Mouse (Mus musculus) forebrain, embryonic 12.5 days (tissue): ENCODE data around the gene Clcnka. TPM values are rescaled to one million over a fixed set of nuclear protein-coding genes. Genes with fewer than 3 reads are reported as not detected.
A peak's percentile ranks its signal among the peaks of the same experiment; 100 is the strongest.

Experiments used
- ATAC-seq: fragments of 200-750 bp; cut with Nextera tagmentation; 2 replicates; pipeline ENCODE4 v1.8.0; 2017; ENCODE audit warnings: moderate TSS enrichment; ENCODE audit not compliant: low FRiP score
- H3K27ac ChIP-seq: fragments of 300-500 bp; sonication (generic); 2 replicates; pipeline ENCODE4 v1.5.1; 2016; ENCODE audit warnings: mild to moderate bottlenecking
- H3K27me3 ChIP-seq: fragments of 300-500 bp; sonication (generic); 2 replicates; pipeline ENCODE4 v1.6.1; 2016; ENCODE audit warnings: mild to moderate bottlenecking
- H3K36me3 ChIP-seq: fragments of 300-500 bp; sonication (generic); replicated peaks from 2 replicates; pipeline ENCODE4 v1.6.1; 2016; ENCODE audit warnings: mild to moderate bottlenecking
- H3K4me1 ChIP-seq: fragments of 300-500 bp; sonication (generic); 2 replicates; pipeline ENCODE4 v1.6.1; 2016
- H3K4me2 ChIP-seq: fragments of 300-500 bp; sonication (generic); 2 replicates; pipeline ENCODE4 v1.6.1; 2016; ENCODE audit warnings: mild to moderate bottlenecking, moderate library complexity
- H3K4me3 ChIP-seq: fragments of 300-500 bp; sonication (generic); replicated peaks from 2 replicates; pipeline ENCODE4 v1.5.1; 2016; ENCODE audit warnings: mild to moderate bottlenecking
- H3K9ac ChIP-seq: fragments of 300-500 bp; sonication (generic); 2 replicates; pipeline ENCODE4 v1.6.1; 2016; ENCODE audit warnings: mild to moderate bottlenecking
- H3K9me3 ChIP-seq: fragments of 300-500 bp; sonication (generic); 2 replicates; pipeline ENCODE4 v1.6.1; 2016
- whole genome bisulfite sequencing: fragments of 180-500 bp; shearing (Covaris S2); methylation state at CpG from one replicate; pipeline ENCODE4 v1.1.7; 2016; 5-methylcytosine and 5-hydroxymethylcytosine counted together
- polyA plus RNA-seq: library from polyadenylated mRNA; unstranded; fragments of >200 nt; fragmentation: Nextera tagmentation; extraction: Ambion mirVana; gene quantifications from 2 replicates; pipeline ENCODE4 v1.2.1, GENCODE M21; 2016

The Clcnka gene
- not detected in 2 replicates for polyA plus RNA-seq

DNA sequence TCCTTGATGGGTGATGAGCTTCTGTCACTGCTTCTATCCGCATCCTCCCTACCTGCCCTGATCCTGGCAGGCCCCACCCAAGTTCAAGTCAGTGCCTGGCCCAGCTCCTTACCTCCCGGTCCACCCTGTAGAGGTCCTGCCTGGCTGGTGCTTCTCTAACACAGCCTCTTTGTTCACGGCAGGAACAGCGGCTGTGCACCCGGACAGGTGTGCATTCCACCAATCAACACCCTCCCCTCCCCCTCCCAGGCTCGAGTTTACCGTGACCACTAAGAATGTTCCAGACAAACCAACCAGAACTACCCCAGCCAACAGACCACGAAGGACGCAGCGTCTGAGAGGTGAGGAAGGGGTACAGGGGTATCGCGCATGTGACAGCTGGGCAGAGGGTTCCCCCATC lies at the start of gene Clcnka:
Gene Clcnka (minus strand): TSS at position 180 of the 400 bp plus-strand sequence.
- H3K36me3 ChIP-seq = no peaks in the 10 kb centered on the region
- no peak within 1 kb of the TSS for H3K27ac ChIP-seq
- no peak within 1 kb of the TSS for H3K9ac ChIP-seq
- no peak within 1 kb of the TSS for H3K4me3 ChIP-seq
- peaks cover 4% of the 10 kb centered on the region for H3K4me1 ChIP-seq
- WGBS = 75% methylated on average over 12 of the region's 12 CpGs
- no peak within 1 kb of the TSS for H3K4me2 ChIP-seq
- ATAC-seq = no peak
- peaks cover 18% of the 10 kb centered on the region; the same call in 1 of the 2 replicates for H3K27me3 ChIP-seq
- no peaks in the 10 kb centered on the region for H3K9me3 ChIP-seq

DNA sequence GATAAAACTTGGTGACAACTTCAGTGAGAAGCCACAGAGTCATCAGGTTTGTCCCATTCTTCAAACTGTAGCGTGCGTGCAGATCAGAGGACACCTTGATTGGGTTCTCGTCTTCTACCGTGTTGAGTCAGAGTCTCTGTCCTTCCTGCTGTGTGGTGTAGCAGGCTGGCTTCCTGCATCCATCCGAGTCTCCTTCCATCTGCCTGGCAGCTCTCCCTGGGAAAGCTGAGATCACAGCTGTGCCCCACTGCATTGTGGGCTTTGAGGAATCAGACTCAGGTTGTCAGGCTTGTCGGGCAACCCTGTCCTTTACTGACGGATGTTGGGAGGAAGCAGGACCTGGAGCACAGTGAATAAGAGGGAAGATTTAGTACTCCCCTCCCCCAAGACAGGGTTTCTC lies 47.7 kb upstream of the Clcnka start:
- peak overlapping the region; percentile 100 for H3K4me3 ChIP-seq
- no peak overlapping the region for H3K27ac ChIP-seq
- no peak for ATAC-seq
- peaks cover 20% of the 10 kb centered on the region for H3K4me1 ChIP-seq
- 77% methylated on average over 7 of the region's 7 CpGs for WGBS
- no peak overlapping the region for H3K4me2 ChIP-seq
- no peaks in the 10 kb centered on the region for H3K27me3 ChIP-seq
- H3K9me3 ChIP-seq = no peaks in the 10 kb centered on the region
- no peak overlapping the region for H3K9ac ChIP-seq
- H3K36me3 ChIP-seq = peaks cover 43% of the 10 kb centered on the region

DNA sequence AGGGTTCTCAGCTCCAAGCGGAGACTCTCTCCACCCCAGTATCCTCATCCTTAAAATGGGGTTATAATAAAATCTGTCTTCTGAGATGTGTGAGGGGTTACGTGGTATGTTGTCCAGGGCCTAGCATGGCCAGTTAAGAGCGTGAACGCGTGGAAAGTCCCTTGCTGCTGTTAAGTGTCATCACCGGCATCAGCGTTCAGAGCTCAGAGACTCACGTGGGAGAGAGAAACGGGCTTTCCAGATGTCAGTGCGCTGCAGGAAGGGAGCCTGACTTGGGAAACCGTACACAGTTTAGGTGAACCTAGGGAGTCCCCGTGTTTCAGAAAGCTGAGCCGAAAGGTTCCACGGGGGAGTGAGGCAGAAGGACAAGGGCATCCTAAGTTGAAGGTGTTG lies 46.8 kb upstream of the Clcnka start:
- no peak for ATAC-seq
- H3K4me2 ChIP-seq = peak overlapping the region; percentile 82
- peak overlapping the region; percentile 94 for H3K9ac ChIP-seq
- H3K4me3 ChIP-seq = peak overlapping the region; percentile 100
- H3K36me3 ChIP-seq = peaks cover 34% of the 10 kb centered on the region
- no peaks in the 10 kb centered on the region for H3K9me3 ChIP-seq
- WGBS = 18% methylated on average over 14 of the region's 14 CpGs
- H3K4me1 ChIP-seq = peaks cover 20% of the 10 kb centered on the region
- H3K27ac ChIP-seq = peak overlapping the region; percentile 85; the same call in 1 of the 2 replicates
- H3K27me3 ChIP-seq = no peaks in the 10 kb centered on the region

DNA sequence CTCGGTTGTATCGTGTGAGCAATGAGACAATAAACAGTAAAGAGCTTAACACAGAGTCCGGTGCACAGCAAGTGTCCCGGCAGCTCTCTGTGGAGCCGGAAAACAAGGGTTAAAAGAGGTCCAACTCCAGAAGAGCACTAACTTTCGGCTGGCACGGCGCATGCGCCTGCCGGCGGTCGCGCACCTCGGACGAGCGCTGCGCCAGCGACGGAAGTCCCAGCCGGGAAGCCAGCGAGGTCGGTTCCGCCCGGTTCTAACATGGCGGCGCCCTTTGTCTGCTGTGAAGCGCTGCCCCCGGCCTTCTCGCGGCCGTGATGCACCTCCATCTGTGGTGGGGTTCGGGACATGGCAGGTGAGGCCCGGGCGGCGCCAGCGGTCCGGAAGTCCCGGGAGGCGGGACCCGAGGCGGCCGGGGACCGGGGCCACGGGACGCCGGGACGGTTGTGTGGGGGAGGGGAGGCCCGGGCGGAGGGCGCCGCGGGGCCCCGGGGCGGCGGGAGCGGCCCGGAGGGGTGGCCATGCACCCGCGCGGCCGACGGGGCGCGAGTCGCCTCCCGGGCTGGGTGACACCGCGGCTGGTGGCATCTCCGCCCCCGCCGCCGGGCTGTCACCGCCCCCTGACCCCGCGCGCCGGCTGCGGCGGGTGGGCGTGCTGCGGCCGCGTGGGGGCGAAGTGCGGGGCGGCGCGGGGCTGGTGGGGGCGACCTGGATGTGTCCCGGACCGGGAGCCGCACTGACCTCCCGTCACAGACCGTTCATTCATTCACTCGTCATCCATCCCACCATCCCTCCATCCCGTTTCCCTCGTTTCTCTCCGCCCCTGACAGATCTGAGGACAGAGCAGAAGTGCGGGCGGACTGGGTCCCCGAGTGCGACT lies 46.2 kb upstream of the Clcnka start, which contains the start of gene Zbtb17:
Gene Zbtb17 (plus strand): TSS at position 204 of the 877 bp plus-strand sequence.
- Histone ChIP-seq H3K36me3 (peaks cover 30% of the 10 kb centered on the region), H3K4me3 (peak within 1 kb of the TSS; percentile 100), H3K9ac (peak within 1 kb of the TSS; percentile 94), H3K4me1 (peaks cover 20% of the 10 kb centered on the region), H3K27me3 (no peaks in the 10 kb centered on the region), H3K4me2 (peak within 1 kb of the TSS; percentile 82), H3K27ac (peak within 1 kb of the TSS; percentile 85), H3K9me3 (no peaks in the 10 kb centered on the region)
- peak; percentile 91 for ATAC-seq
- WGBS = under 1% methylated on average over 75 of the region's 102 CpGs

DNA sequence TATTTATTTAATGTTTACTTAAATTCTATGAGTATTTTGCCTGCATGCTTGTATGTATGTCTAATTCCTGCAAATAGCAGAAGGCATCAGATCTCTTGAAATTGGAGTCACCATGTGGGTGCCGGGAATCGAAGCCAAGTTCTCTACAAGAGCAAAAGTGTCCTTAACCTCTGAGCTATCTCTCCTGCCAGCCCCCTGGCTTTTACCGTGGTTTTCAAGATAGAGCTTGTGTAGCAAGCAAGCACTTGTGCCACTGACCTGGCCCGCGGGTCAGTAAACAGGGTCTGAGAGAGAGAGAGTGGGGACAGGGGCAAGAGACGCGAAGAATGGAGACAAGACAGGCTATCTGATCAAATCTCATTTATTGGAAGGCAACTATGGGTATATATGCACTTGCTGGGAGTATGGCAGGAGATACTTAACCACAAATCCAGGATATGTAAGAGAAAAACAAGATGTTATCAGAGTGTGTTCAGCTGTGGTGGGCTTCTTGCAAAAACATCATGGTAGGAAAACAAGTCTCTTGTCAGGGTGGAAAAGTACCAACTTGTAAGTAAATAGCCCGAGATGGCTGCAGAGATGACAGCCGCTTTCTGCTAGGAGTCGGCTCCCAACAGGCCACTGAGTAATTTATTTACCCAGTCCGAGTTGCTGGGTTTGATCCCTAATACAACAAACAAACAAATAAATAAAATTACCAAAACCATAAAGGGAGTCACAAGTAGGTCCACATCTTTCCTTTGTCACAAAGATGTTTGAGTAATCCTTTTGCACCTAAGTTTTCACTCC lies 45.3 kb upstream of the Clcnka start:
- WGBS = 54% methylated on average over 11 of the region's 11 CpGs
- H3K9me3 ChIP-seq = no peaks in the 10 kb centered on the region

GRCm38 (mm10) chr4:141440877-141441276 lies 42.4 kb upstream of the Clcnka start:
- ATAC-seq = no peak
- Histone ChIP-seq H3K27ac (no peak overlapping the region), H3K27me3 (no peaks in the 10 kb centered on the region), H3K4me3 (no peak overlapping the region), H3K4me1 (peaks cover 14% of the 10 kb centered on the region), H3K9ac (no peak overlapping the region), H3K9me3 (no peaks in the 10 kb centered on the region), H3K4me2 (no peak overlapping the region), H3K36me3 (no peaks in the 10 kb centered on the region)

More for the DNA sequence above, 45.3 kb upstream of the Clcnka start:
- Histone ChIP-seq H3K4me1 (peaks cover 20% of the 10 kb centered on the region), H3K4me3 (peak overlapping the region; percentile 100), H3K36me3 (peaks cover 21% of the 10 kb centered on the region), H3K9ac (peak overlapping the region; percentile 94; the same call in 1 of the 2 replicates), H3K27me3 (no peaks in the 10 kb centered on the region), H3K27ac (no peak overlapping the region), H3K4me2 (peak overlapping the region; percentile 82)
- no peak; the same call in 1 of the 2 replicates for ATAC-seq

DNA sequence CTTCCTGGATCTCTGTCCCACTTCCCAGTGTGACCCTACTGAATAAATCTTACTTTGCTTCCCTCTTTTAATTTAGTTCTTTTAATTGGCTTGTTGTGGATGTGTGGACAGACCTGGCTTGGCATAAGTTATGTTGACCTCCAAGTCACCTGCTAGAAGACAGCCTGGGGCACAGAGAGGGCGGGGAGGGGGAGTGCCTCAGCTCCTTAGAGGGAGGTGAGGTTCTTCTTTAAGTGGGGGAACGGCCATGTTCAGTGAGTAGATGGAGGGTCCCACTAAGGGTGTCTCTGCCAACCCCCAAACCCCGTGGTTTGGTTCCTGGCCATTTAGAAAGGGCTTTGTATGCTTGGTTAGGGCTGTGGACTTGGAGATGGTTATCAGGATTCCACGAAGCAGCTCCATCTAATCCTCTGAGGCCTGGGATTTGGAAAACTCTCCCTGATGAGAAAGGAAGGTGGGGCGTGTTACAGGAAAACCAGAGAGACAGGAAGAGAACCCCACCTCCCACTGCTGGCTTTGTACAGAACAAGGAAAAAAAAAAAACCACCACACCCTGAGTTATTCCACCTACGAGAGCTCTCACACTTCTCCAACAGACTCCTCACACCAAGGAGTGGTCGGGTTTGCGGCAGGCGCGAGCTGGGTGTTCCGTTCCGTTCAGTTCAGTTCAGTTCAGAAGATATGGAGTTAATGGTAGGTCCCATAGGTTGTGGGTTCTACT lies 40.7 kb upstream of the Clcnka start:
- peaks cover 6% of the 10 kb centered on the region for H3K4me1 ChIP-seq
- H3K4me2 ChIP-seq = no peak overlapping the region
- no peaks in the 10 kb centered on the region for H3K9me3 ChIP-seq
- no peak overlapping the region for H3K4me3 ChIP-seq
- no peak overlapping the region for H3K27ac ChIP-seq
- no peak for ATAC-seq
- WGBS = 91% methylated on average over 12 of the region's 12 CpGs
- no peaks in the 10 kb centered on the region for H3K27me3 ChIP-seq
- H3K36me3 ChIP-seq = no peaks in the 10 kb centered on the region
- H3K9ac ChIP-seq = no peak overlapping the region

- H3K4me1 ChIP-seq = no peaks in the 10 kb centered on the region
- no peak within 1 kb of the TSS for H3K4me3 ChIP-seq
- no peaks in the 10 kb centered on the region for H3K36me3 ChIP-seq
- H3K4me2 ChIP-seq = no peak within 1 kb of the TSS
- no peak within 1 kb of the TSS for H3K9ac ChIP-seq
- no peaks in the 10 kb centered on the region; the same call in 1 of the 2 replicates for H3K27me3 ChIP-seq
- ATAC-seq = no peak
- H3K9me3 ChIP-seq = no peaks in the 10 kb centered on the region
- no peak within 1 kb of the TSS for H3K27ac ChIP-seq
- WGBS = 85% methylated on average over 1 of the region's 1 CpGs
Observed at GRCm38 (mm10) chr4:141435974-141436373, 37.5 kb upstream of the Clcnka start, which contains the start of gene Srarp. Gene Srarp (minus strand): TSS chr4:141436105.

DNA sequence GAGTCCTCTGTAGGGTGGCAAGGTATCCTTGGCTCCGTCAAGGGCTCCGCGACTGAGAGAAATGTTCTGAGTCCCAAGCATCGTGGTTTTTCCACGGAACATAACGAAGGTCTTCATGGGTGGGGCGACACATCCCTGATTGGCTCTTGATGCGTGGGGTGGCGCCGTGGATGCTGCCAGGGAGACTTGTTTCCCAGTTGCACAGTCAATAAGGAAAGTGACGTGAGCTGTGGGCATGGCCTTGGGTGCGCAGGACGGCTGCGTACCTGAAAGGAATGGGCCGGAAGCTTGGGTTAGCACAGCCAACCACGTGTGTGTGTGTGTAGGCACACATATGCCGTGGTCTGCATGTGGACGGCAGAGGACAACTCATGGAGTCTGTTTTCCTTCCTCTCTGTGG lies 34.7 kb upstream of the Clcnka start:
- no peak overlapping the region for H3K27ac ChIP-seq
- no peaks in the 10 kb centered on the region for H3K9me3 ChIP-seq
- no peaks in the 10 kb centered on the region; the same call in 1 of the 2 replicates for H3K27me3 ChIP-seq
- no peaks in the 10 kb centered on the region for H3K4me1 ChIP-seq
- no peak overlapping the region for H3K4me3 ChIP-seq
- no peak for ATAC-seq
- H3K4me2 ChIP-seq = no peak overlapping the region
- no peaks in the 10 kb centered on the region for H3K36me3 ChIP-seq
- 86% methylated on average over 18 of the region's 18 CpGs for WGBS
- H3K9ac ChIP-seq = no peak overlapping the region

DNA sequence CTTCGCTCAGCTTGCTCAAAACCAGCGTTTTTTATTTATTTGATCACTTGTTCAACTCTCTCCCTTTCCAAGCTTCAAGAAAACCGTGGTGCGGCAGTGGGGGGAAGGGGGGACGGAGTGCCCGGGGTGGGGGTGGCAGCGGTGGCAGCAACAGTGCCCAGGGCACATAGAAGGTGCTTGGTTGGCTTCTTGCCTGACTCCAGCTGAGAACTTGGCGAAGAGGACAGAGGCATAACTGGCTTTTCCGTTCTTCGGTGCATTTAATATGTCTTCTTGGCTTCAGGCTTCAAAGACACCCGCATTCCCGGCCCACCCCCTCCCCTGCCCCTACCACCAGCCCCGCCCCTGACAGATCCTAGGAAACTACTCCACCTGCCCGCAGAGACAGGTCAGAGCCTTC lies 34.1 kb upstream of the Clcnka start:
- no peak overlapping the region for H3K9ac ChIP-seq
- H3K4me3 ChIP-seq = no peak overlapping the region
- H3K36me3 ChIP-seq = no peaks in the 10 kb centered on the region
- no peaks in the 10 kb centered on the region; the same call in 1 of the 2 replicates for H3K27me3 ChIP-seq
- H3K4me1 ChIP-seq = no peaks in the 10 kb centered on the region
- WGBS = 64% methylated on average over 14 of the region's 14 CpGs
- H3K9me3 ChIP-seq = no peaks in the 10 kb centered on the region
- H3K4me2 ChIP-seq = no peak overlapping the region
- no peak overlapping the region for H3K27ac ChIP-seq
- ATAC-seq = no peak

- ATAC-seq = no peak
- 50% methylated on average over 9 of the region's 9 CpGs for WGBS
- H3K4me3 ChIP-seq = no peak overlapping the region
Observed at GRCm38 (mm10) chr4:141430997-141431396, 32.5 kb upstream of the Clcnka start.

GRCm38 (mm10) chr4:141429847-141430246 lies 31.3 kb upstream of the Clcnka start:
- Histone ChIP-seq H3K27me3 (peaks cover 17% of the 10 kb centered on the region), H3K27ac (no peak overlapping the region), H3K4me3 (no peak overlapping the region), H3K36me3 (no peaks in the 10 kb centered on the region), H3K9me3 (no peaks in the 10 kb centered on the region), H3K9ac (no peak overlapping the region), H3K4me2 (no peak overlapping the region), H3K4me1 (peaks cover 13% of the 10 kb centered on the region)
- no peak for ATAC-seq
- WGBS = 49% methylated on average over 9 of the region's 9 CpGs

More at GRCm38 (mm10) chr4:141430997-141431396, 32.5 kb upstream of the Clcnka start:
- Histone ChIP-seq H3K27ac (no peak overlapping the region), H3K9ac (no peak overlapping the region), H3K36me3 (no peaks in the 10 kb centered on the region), H3K4me1 (peaks cover 3% of the 10 kb centered on the region), H3K4me2 (no peak overlapping the region), H3K27me3 (peaks cover 7% of the 10 kb centered on the region), H3K9me3 (no peaks in the 10 kb centered on the region)
